Mouse (Mus musculus): ENCODE data around the gene Ankfy1.

Ankfy1 gene

DNA sequence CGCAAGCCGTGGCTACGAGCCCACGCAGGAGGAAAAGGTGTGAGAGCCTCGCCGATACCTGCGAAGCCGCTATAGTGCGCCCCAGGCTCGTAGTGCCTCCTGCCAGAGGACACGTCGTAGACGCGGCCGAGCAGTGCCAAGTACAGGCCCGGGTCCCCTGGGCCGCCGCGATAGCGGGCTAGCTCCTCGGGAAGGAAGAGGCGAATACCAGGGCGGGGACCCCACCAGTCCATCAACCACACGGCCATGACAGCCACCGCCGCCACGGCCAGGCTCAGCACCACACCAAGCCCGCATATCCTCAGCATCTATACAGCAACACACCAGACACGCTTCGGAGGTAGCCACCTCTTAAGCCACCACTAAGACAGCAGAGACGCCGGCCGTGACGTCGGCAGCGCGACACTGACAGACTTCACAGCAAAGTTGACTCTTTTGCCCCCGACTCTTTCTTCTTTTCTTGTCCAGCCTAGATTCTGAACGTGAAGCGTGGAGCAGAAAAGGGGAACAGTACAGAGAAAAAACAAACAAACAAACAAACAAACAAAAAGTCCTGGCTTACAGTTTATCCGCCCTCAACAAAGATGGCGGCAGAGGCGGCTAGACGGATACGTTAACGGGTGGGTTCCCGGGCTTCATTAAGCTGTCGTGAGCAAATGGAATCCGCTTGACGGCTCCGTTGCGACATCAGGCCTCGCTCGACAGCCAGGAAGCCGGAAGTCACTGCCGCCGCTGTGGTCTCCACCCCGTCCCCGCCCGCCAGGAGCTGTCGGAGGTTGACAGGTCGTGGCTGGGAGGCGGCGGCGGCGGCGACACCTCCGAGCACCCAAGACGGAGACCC, 105.9 kb downstream of the Ankfy1 start, which contains the start of the genes Cyb5d2 and Zzef1:
TSS of gene Cyb5d2 (minus strand) at position 688 of the 841 bp plus-strand sequence.
TSS of gene Zzef1 (plus strand) at position 772 of the 841 bp plus-strand sequence.
- DNase-seq (ENCODE audit: low spot score), result peak; percentile 97

DNA sequence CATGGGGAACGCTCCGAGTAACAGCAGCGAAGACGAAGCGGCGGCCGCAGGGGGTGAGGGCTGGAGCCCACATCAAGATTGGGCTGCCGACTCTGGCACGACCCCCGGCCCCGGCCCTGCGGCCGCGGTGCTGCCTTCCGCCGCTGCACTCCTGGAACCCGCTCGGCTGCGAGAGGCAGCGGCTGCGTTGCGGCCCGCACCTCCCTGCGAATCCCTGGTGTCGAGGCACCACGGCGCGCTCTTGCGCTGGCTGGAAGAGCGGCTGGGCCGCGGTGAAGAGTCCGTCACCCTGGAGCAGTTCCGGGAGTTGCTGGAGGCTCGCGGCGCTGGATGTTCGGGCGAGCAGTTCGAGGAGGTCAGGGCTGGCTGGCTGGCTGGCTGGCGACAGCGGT, 106.5 kb downstream of the Ankfy1 start:
- no peak for DNase-seq (ENCODE audit: low spot score)

DNA sequence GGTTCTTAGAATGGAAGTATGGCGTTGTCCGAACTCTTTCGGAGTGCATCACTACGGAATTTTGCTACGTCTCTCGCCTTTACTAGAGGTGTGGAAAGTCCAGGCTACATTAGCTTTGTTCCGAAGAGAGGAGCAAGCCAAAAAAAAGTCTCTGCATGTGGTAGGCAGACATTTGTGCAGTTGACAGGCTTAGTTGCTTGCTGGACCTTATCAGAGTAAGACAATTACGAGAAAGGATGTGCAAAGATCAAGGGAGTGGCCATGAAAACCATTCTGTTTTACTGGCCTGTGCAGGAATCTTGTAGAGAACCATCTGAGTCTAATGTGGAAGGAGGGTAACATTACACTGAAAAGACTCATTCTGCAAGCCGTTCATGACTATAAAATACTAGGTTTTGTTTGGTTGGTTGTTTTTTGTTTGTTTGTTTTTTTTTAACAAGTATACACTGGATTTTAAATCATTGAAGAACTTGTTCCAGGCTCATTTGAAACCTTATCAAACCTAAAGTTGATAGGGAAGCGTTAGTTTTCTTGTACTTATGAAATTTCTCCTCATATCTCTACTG, 107.0 kb downstream of the Ankfy1 start:
- no peak for DNase-seq (ENCODE audit: low spot score)

DNA sequence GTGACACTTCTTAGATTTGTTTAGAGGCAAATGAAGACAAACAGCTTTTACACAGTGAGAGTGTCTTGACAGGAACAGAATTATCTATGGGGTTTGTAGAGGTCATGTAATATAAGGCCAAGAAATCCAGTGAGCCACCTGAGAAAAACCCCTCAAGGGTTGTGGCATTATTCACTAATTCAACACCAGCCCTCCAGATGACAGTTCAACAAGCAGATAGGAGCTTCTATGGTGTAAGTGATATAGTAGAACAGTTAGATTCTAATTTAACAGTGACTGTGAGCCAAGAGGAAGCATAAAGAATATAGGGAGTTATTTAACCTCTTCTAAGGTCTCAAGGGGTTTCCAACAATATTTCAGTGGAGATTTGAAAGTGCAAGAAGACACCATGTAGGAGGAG, 108.3 kb downstream of the Ankfy1 start:
- DNase-seq (ENCODE audit: low spot score), result no peak

DNA sequence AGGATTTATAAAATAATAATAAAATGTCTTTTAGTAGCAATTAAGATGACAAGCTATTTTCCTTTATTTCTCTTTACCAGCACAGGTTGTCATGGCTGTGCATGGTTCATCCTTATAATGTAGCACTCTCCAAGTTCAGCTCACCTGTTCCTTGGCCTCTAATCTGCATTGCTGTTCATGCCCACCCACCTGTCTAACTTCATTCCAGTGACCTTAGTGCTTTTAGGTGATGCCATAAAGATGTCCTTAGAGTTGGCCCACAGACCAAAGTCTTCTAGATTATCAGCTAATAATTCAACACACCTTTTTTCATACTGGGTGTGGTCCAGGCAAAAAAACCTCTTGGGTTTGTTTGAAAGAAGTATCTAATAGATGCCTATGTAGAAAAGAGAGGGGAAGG, 111.4 kb downstream of the Ankfy1 start:
- no peak for DNase-seq (ENCODE audit: low spot score)

DNA sequence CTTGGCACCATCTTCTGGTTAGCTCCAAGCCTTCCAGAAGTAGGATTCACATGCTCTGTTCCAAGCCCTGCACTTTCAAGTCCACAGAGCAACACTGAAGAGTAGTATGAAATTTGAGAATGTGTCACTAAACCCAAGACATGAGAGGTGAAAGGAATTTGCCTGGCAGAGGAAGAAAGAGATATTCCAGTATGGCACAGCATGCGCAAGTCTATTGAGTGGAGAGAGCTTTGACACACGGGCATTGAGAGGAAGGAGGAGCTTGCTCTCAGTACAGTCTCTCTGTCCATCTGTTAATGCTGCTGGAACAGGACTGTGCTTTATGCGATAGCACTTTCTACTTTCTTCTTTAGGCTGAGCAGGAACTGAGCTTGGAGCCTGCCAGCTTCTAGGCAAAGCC, 113.2 kb downstream of the Ankfy1 start:
- no peak for DNase-seq (ENCODE audit: low spot score)

DNA sequence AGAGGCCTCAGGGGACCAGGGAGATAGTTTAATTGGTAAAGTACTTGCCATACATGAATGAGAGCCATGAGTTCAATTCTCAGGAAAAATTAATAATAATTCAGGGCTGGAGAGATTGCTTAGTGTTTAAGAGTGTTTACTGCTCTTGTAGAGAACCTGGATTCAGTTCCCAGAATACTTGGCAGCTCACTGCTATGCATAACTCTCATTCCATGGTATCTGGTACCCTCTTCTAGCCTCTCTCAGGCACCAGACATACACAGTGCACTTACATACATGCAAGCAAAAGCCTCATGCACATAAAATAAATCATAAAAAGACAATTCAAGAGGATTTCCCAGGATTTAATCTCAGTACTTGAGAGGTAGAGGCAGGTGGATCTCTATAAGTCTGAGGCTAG, 114.8 kb downstream of the Ankfy1 start:
- DNase-seq (ENCODE audit: low spot score), result no peak

DNA sequence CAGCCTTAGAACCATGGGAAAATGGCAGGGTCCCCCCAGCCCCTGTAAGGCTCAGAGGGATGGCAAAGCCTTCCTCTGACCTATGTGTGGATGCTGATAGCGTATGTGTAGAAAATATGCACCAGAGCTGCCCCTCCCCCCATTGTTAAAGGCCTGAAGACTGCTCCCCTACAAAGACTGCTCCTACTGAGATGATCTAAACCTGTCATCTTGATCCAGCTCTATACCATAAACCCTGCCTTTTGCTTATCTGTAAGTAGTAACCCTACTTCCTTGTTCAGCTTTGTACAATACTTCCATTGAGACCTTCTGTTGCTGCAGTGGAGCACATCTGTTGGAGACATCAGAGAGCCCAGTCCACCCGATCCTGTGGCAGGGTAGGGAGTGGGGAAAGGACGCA, 115.4 kb downstream of the Ankfy1 start:
- no peak for DNase-seq (ENCODE audit: low spot score)

DNA sequence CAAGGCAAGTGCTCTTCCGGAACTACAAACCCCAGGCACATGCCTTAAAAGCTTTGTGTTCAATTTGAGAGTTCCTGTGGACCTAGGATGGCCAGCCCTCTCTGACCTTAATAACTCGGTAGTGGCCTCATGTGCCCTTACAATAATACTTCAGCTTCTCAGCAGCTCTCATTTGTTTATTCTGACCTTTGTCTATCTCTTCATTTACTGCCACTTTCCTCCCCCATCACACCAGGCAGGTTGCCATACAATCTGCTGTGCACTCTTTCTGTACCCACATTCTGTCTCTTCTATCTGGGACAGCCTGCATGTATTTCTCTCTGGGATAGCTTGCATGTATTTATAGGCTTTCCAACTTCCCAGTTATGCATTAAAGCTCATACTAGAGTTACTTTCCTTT, 116.8 kb downstream of the Ankfy1 start:
- DNase-seq (ENCODE audit: low spot score), result no peak

DNA sequence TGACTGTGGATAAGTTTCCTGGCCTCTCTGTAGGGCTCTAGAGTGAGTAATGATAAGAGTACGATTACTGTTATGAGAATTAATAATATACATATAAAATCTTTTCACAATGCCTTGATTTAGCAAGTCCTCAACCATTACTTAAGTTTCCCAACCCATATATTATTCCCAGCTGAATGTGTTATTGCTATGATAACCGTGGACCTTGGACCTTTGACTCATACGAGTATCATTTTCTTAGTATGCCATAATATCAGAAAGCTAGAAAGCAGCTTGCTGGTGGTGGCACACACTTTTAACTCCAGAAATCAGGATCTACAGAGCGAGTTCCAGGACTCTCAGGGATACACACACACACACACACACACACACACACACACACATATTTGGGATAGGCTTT, 118.2 kb downstream of the Ankfy1 start:
- DNase-seq (ENCODE audit: low spot score), result no peak

DNA sequence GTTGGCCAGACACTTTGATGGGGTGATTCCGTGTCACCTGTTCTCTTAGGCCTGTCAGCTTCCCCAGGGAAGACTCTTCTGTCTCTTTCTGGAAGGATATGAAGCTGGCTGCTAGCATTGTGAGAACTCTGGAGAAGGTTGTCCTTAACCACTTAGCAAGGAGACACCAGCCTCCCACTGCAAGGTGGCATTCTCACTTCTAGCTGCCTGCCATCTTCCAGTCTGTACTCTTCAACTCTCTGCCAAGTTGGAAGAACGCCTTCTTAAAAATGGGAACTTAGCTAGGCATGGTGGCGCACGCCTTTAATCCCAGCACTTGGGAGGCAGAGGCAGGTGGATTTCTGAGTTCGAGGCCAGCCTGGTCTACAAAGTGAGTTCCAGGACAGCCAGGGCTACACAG, 123.9 kb downstream of the Ankfy1 start:
- DNase-seq (ENCODE audit: low spot score), result no peak

DNA sequence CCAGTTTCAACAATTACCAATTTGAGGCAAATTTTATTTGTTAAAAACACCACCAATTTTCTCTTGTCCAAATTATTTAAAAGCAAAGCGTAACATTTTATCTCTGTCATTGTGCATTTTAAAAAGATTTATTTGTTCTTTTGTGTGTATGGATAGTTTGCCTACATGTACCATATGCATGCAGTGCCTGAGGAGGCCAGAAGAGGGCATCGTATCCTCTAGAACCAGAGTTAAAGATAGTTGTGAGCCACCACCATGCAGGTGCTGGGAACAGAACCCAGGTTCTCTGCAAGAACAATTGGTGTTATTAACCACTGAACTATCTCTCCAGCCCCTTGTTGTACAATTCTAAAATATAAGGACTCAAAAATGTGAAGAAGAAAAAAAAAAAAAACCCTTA, 124.4 kb downstream of the Ankfy1 start:
- DNase-seq (ENCODE audit: low spot score), result peak; percentile 8

DNA sequence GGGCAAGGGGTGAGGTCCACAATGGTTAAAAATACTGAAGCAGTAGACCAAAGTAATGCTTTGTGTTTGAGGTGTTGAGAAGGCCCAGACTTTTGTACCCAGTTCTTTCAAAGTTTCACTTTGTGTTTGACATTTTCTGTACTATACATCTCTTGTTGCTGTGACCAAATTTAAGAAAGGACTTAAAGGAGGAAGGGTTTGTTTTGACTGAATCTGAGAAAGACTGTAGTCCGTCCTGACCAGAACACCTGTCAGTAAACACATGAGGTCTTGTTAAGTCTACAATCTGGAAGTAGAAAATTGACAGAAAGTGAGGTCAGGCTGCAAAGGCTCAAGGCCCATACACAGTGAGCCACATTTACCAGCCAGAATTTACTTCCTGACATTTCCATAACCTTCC, 127.1 kb downstream of the Ankfy1 start:
- DNase-seq (ENCODE audit: low spot score), result no peak

DNA sequence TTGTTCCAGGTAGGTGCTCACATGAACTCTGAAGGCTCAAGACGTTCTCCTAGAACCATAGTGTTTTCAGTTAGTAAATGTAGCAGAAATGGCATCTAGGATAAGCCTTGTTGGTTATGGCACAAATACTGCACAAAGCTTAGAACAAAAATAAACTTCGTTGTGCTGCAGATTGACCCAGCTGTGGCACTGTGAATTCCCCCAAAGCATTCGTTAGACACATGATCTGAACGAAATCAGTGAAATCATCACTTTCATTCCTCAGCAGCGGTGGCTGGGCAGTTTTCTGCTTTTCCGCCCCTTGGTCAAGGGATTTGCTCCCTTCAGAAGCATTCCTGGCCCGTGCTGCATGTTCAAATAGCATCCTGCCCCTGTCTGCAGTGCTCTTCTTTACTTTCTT, 128.3 kb downstream of the Ankfy1 start:
- no peak for DNase-seq (ENCODE audit: low spot score)

DNA sequence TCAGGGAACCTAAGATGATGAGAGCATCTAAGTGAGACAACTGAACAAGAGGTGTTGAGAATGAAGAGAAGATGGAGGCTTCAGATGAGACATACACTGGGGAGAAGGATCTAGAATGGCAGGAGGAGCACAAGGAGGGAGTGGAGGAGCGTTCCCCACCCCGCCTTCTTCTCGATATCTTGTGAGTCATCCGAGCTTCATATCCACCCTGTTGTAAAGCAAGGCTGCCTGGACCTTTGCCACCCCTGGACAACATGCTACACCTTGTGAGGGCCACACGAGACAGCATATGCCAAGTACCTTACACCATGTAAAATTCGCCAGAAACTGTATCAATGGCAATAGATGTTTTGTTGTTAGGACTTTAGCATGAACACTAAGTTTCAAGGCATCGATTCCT, 131.2 kb downstream of the Ankfy1 start:
- DNase-seq (ENCODE audit: low spot score), result no peak
